ENCODE assay signal across 8 mouse cellular contexts in genomic region chr19:8773409-8773808, GRCm38 (mm10). TPM values are rescaled to one million over a fixed set of nuclear protein-coding genes. Genes with fewer than 3 reads are reported as not detected.
DNase-seq lines count a peak whose midpoint lies in the region; ATAC-seq and TF ChIP-seq lines count a peak whose summit lies in the region.

No protein-coding gene starts in this region.

- H3K9ac ChIP-seq in liver, adult 2 months (ENCODE audit: low read depth, low read length): peak overlapping the region; percentile 59
- H3K9ac ChIP-seq in hindbrain, postnatal 0 days (replicated peaks; ENCODE audit: low read length): peak overlapping the region; percentile 93
- 0 out of 2 replicates have a peak overlapping the region, but pooled peaks have one; percentile 93 for H3K9ac ChIP-seq in neural tube, embryonic 12.5 days

- H3K36me3 ChIP-seq in liver, adult 2 months (ENCODE audit: control insufficient read depth, insufficient read depth, low read length): peaks cover 11% of the 10 kb centered on the region
- peaks cover 64% of the 10 kb centered on the region for H3K36me3 ChIP-seq in embryonic facial prominence, embryonic 10.5 days (replicated peaks)
- H3K36me3 ChIP-seq in hindbrain, postnatal 0 days (ENCODE audit: insufficient read depth, low read length): peaks cover 17% of the 10 kb centered on the region
- H3K36me3 ChIP-seq in neural tube, embryonic 12.5 days: peaks cover 41% of the 10 kb centered on the region

- no peaks in the 10 kb centered on the region for H3K27me3 ChIP-seq in liver, adult 2 months (ENCODE audit: control insufficient read depth, insufficient read depth, low read length)
- no peaks in the 10 kb centered on the region for H3K27me3 ChIP-seq in embryonic facial prominence, embryonic 10.5 days (replicated peaks; ENCODE audit: low read depth, poor library complexity, severe bottlenecking)
- no peaks in the 10 kb centered on the region for H3K27me3 ChIP-seq in hindbrain, postnatal 0 days (ENCODE audit: insufficient read depth, low read length)
- H3K27me3 ChIP-seq in neural tube, embryonic 12.5 days (replicated peaks): no peaks in the 10 kb centered on the region

- no peak for TF ChIP-seq CTCF in liver, adult 2 months (IDR thresholded peaks at IDR 0.05; ENCODE audit: low read depth, low read length)
- TF ChIP-seq CTCF in hindbrain, postnatal 0 days (IDR thresholded peaks at IDR 0.05; ENCODE audit: low read depth): no peak

- peak overlapping the region; percentile 95 for H3K4me2 ChIP-seq in hindbrain, postnatal 0 days (ENCODE audit: low read depth, low read length)
- peak overlapping the region; percentile 94 for H3K4me2 ChIP-seq in neural tube, embryonic 12.5 days (replicated peaks)

- TF ChIP-seq POLR2A in liver, adult 2 months (IDR thresholded peaks at IDR 0.05; ENCODE audit: extremely low read depth, insufficient read depth, low read length): no peak

- H3K27ac ChIP-seq in liver, adult 2 months (replicated peaks; ENCODE audit: insufficient read depth, low read depth, low read length): no peak overlapping the region
- peak overlapping the region; percentile 97 for H3K27ac ChIP-seq in embryonic facial prominence, embryonic 10.5 days (replicated peaks)
- H3K27ac ChIP-seq in hindbrain, postnatal 0 days: peak overlapping the region; percentile 95; the same call in 1 of the 2 replicates
- no peak overlapping the region for H3K27ac ChIP-seq in neural tube, embryonic 12.5 days

- no peak for DNase-seq in liver, adult 2 months (ENCODE audit: extremely low read depth, low read depth, low spot score)
- DNase-seq in liver: no peak
- DNase-seq in embryonic facial prominence, embryonic 10.5 days (ENCODE audit: low spot score): peak; percentile 11
- no peak for DNase-seq in hindbrain, postnatal 0 days (ENCODE audit: low spot score)
- DNase-seq in B cell, adult 2 months: no peak
- DNase-seq in gastrocnemius, postnatal 25 days: no peak

- no peaks in the 10 kb centered on the region for H3K9me3 ChIP-seq in embryonic facial prominence, embryonic 10.5 days
- H3K9me3 ChIP-seq in hindbrain, postnatal 0 days (ENCODE audit: low read length): no peaks in the 10 kb centered on the region
- no peaks in the 10 kb centered on the region for H3K9me3 ChIP-seq in neural tube, embryonic 12.5 days

- 44% methylated on average over 6 of the region's 6 CpGs for WGBS in liver, adult 2 months
- 62% methylated on average over 6 of the region's 6 CpGs for WGBS in embryonic facial prominence, embryonic 10.5 days
- WGBS in hindbrain, postnatal 0 days: 61% methylated on average over 6 of the region's 6 CpGs
- 57% methylated on average over 6 of the region's 6 CpGs for WGBS in neural tube, embryonic 12.5 days

- H3K4me1 ChIP-seq in liver, adult 2 months (ENCODE audit: control insufficient read depth, insufficient read depth, low read length): peaks cover 20% of the 10 kb centered on the region
- H3K4me1 ChIP-seq in embryonic facial prominence, embryonic 10.5 days: peaks cover 46% of the 10 kb centered on the region
- peaks cover 12% of the 10 kb centered on the region for H3K4me1 ChIP-seq in hindbrain, postnatal 0 days (ENCODE audit: insufficient read depth, low read length)
- H3K4me1 ChIP-seq in neural tube, embryonic 12.5 days: peaks cover 33% of the 10 kb centered on the region

- peaks cover 16% of the 10 kb centered on the region; the same call in 1 of the 2 replicates for H3K79me2 ChIP-seq in liver, adult 2 months (ENCODE audit: control insufficient read depth, insufficient read depth, low read length)

- peak overlapping the region; percentile 98; the same call in 1 of the 2 replicates for H3K4me3 ChIP-seq in liver, adult 2 months (ENCODE audit: insufficient read depth, low read depth, low read length)
- H3K4me3 ChIP-seq in embryonic facial prominence, embryonic 10.5 days: peak overlapping the region; percentile 83
- H3K4me3 ChIP-seq in hindbrain, postnatal 0 days (ENCODE audit: low read length): peak overlapping the region; percentile 69
- H3K4me3 ChIP-seq in neural tube, embryonic 12.5 days: peak overlapping the region; percentile 72

- ATAC-seq in hindbrain, postnatal 0 days: no peak
- no peak for ATAC-seq in neural tube, embryonic 12.5 days (ENCODE audit: low FRiP score, low read depth)
- no peak for ATAC-seq in erythroid progenitor cell, adult 5-6 weeks (replicated peaks; ENCODE audit: low FRiP score, poor library complexity, severe bottlenecking)

RNA-seq across cellular contexts. Expression of gene Tmem179b, which starts 0.9 kb away (rescaled TPM):
- total RNA-seq in liver, adult 2 months (2014; rRNA removed): 28.4 and 29.8 TPM in 2 replicates
- polyA plus RNA-seq in liver, adult 2 months (2012; rRNA removed): 68.8 and 85.1 TPM in 2 replicates
- polyA plus RNA-seq in embryonic facial prominence, embryonic 10.5 days (2016; fragmentation: Nextera tagmentation; extraction: Ambion mirVana): 43.4 and 46.7 TPM in 2 replicates
- 29.5 and 31.0 TPM in 2 replicates for total RNA-seq in hindbrain, postnatal 0 days (2014; rRNA removed)
- 27.0 and 27.7 TPM in 2 replicates for polyA plus RNA-seq in hindbrain, postnatal 0 days (2015; fragmentation: Nextera tagmentation; extraction: Ambion mirVana)
- 37.2 and 39.0 TPM in 2 replicates for polyA plus RNA-seq in neural tube, embryonic 12.5 days (2016; fragmentation: Nextera tagmentation; extraction: Ambion mirVana)
- 80.7 and 134 TPM in 2 replicates for total RNA-seq in erythroid progenitor cell, adult 5-6 weeks (2015; ENCODE audit: low replicate concordance)
- 66.6 and 95.1 TPM in 2 replicates for total RNA-seq in erythroid progenitor cell, adult 5-6 weeks (2017; ENCODE audit: low replicate concordance)
- total RNA-seq in gastrocnemius, postnatal 25 days (2021): 1 to 10 TPM; 8.3 to 9.8 TPM

RNA-seq across cellular contexts. Expression of gene Tmem223, which starts 2.6 kb away (rescaled TPM):
- 50.3 and 66.9 TPM in 2 replicates for total RNA-seq in liver, adult 2 months (2014; rRNA removed)
- 93.1 and 122 TPM in 2 replicates for polyA plus RNA-seq in liver, adult 2 months (2012; rRNA removed)
- polyA plus RNA-seq in embryonic facial prominence, embryonic 10.5 days (2016; fragmentation: Nextera tagmentation; extraction: Ambion mirVana): 179 and 185 TPM in 2 replicates
- total RNA-seq in hindbrain, postnatal 0 days (2014; rRNA removed): 269 and 347 TPM in 2 replicates
- 233 and 258 TPM in 2 replicates for polyA plus RNA-seq in hindbrain, postnatal 0 days (2015; fragmentation: Nextera tagmentation; extraction: Ambion mirVana)
- polyA plus RNA-seq in neural tube, embryonic 12.5 days (2016; fragmentation: Nextera tagmentation; extraction: Ambion mirVana): 199 and 210 TPM in 2 replicates
- 25.9 and 40.7 TPM in 2 replicates for total RNA-seq in erythroid progenitor cell, adult 5-6 weeks (2015; ENCODE audit: low replicate concordance)
- total RNA-seq in erythroid progenitor cell, adult 5-6 weeks (2017; ENCODE audit: low replicate concordance): 11.0 and 21.9 TPM in 2 replicates
- total RNA-seq in gastrocnemius, postnatal 25 days (2021): 10 to 100 TPM; 82.8 to 87.5 TPM

RNA-seq across cellular contexts. Expression of gene Taf6l, which starts 12.8 kb away (rescaled TPM):
- 4.7 and 5.2 TPM in 2 replicates for total RNA-seq in liver, adult 2 months (2014; rRNA removed)
- polyA plus RNA-seq in liver, adult 2 months (2012; rRNA removed): 5.1 and 5.3 TPM in 2 replicates
- polyA plus RNA-seq in embryonic facial prominence, embryonic 10.5 days (2016; fragmentation: Nextera tagmentation; extraction: Ambion mirVana): 44.7 and 46.3 TPM in 2 replicates
- total RNA-seq in hindbrain, postnatal 0 days (2014; rRNA removed): 30.1 and 38.9 TPM in 2 replicates
- 23.3 and 25.9 TPM in 2 replicates for polyA plus RNA-seq in hindbrain, postnatal 0 days (2015; fragmentation: Nextera tagmentation; extraction: Ambion mirVana)
- polyA plus RNA-seq in neural tube, embryonic 12.5 days (2016; fragmentation: Nextera tagmentation; extraction: Ambion mirVana): 29.9 and 34.4 TPM in 2 replicates
- 6.7 and 24.1 TPM in 2 replicates for total RNA-seq in erythroid progenitor cell, adult 5-6 weeks (2015; ENCODE audit: low replicate concordance)
- total RNA-seq in erythroid progenitor cell, adult 5-6 weeks (2017; ENCODE audit: low replicate concordance): 10.5 and 10.9 TPM in 2 replicates
- 1 to 10 TPM; 4.8 to 5.8 TPM for total RNA-seq in gastrocnemius, postnatal 25 days (2021)

RNA-seq across cellular contexts. Expression of gene Nxf1, which starts 16.5 kb away (rescaled TPM):
- total RNA-seq in liver, adult 2 months (2014; rRNA removed): 16.2 and 22.3 TPM in 2 replicates
- polyA plus RNA-seq in liver, adult 2 months (2012; rRNA removed): 27.3 and 43.1 TPM in 2 replicates
- polyA plus RNA-seq in embryonic facial prominence, embryonic 10.5 days (2016; fragmentation: Nextera tagmentation; extraction: Ambion mirVana): 254 and 269 TPM in 2 replicates
- 47.7 and 51.3 TPM in 2 replicates for total RNA-seq in hindbrain, postnatal 0 days (2014; rRNA removed)
- polyA plus RNA-seq in hindbrain, postnatal 0 days (2015; fragmentation: Nextera tagmentation; extraction: Ambion mirVana): 88.3 and 89.5 TPM in 2 replicates
- polyA plus RNA-seq in neural tube, embryonic 12.5 days (2016; fragmentation: Nextera tagmentation; extraction: Ambion mirVana): 186 and 216 TPM in 2 replicates
- total RNA-seq in erythroid progenitor cell, adult 5-6 weeks (2015; ENCODE audit: low replicate concordance): 462 and 487 TPM in 2 replicates
- total RNA-seq in erythroid progenitor cell, adult 5-6 weeks (2017; ENCODE audit: low replicate concordance): 79.9 and 80.3 TPM in 2 replicates
- total RNA-seq in gastrocnemius, postnatal 25 days (2021): 10 to 100 TPM; 32.4 to 33.8 TPM

RNA-seq across cellular contexts. Expression of gene Polr2g, which starts 25.0 kb away (rescaled TPM):
- total RNA-seq in liver, adult 2 months (2014; rRNA removed): 25.2 and 26.6 TPM in 2 replicates
- polyA plus RNA-seq in liver, adult 2 months (2012; rRNA removed): 12.9 and 13.2 TPM in 2 replicates
- polyA plus RNA-seq in embryonic facial prominence, embryonic 10.5 days (2016; fragmentation: Nextera tagmentation; extraction: Ambion mirVana): 193 and 205 TPM in 2 replicates
- 52.7 and 78.3 TPM in 2 replicates for total RNA-seq in hindbrain, postnatal 0 days (2014; rRNA removed)
- 171 and 178 TPM in 2 replicates for polyA plus RNA-seq in hindbrain, postnatal 0 days (2015; fragmentation: Nextera tagmentation; extraction: Ambion mirVana)
- polyA plus RNA-seq in neural tube, embryonic 12.5 days (2016; fragmentation: Nextera tagmentation; extraction: Ambion mirVana): 152 and 158 TPM in 2 replicates
- total RNA-seq in erythroid progenitor cell, adult 5-6 weeks (2015; ENCODE audit: low replicate concordance): 49.0 and 51.2 TPM in 2 replicates
- 16.5 and 25.8 TPM in 2 replicates for total RNA-seq in erythroid progenitor cell, adult 5-6 weeks (2017; ENCODE audit: low replicate concordance)
- total RNA-seq in gastrocnemius, postnatal 25 days (2021): 10 to 100 TPM; 29.3 to 34.7 TPM

Comparison
In these comparisons a context has a peak if more than half of its experiments do, and no peak if none do; other contexts are left out.
1. H3K27ac ChIP-seq: peak in embryonic facial prominence, embryonic 10.5 days (single experiment) and hindbrain, postnatal 0 days (single experiment); none in liver, adult 2 months (single experiment) and neural tube, embryonic 12.5 days (single experiment).
2. Peak in every context shown above with its lines, with median percentiles within 50 percentile points of each other: H3K4me3 ChIP-seq and H3K9ac ChIP-seq.